Mouse (Mus musculus) forebrain, embryonic 16.5 days (tissue): Measurements from ENCODE around the gene Agtr2. TPM values are rescaled to one million over a fixed set of nuclear protein-coding genes. Genes with fewer than 3 reads are reported as not detected.
"Not testable (repeated sequence)": the region's sequence is repeated elsewhere in the genome, so short reads cannot be mapped to it uniquely, and the experiment has no call there.

Experiments used
- ATAC-seq: fragments of 200-750 bp; cut with Nextera tagmentation; 2 replicates; pipeline ENCODE4 v1.8.0; 2017; ENCODE audit warnings: mild to moderate bottlenecking, moderate library complexity
- H3K27ac ChIP-seq: fragments of 300-500 bp; sonication (generic); 2 replicates; pipeline ENCODE4 v1.5.1; 2014; ENCODE audit warnings: low read length, control low read depth
- H3K27me3 ChIP-seq: fragments of 300-500 bp; sonication (generic); replicated peaks from 2 replicates; pipeline ENCODE4 v1.6.1; 2014; ENCODE audit warnings: low read length; ENCODE audit not compliant: control insufficient read depth, insufficient read depth
- H3K36me3 ChIP-seq: fragments of 300-500 bp; sonication (generic); 2 replicates; pipeline ENCODE4 v1.6.1; 2014; ENCODE audit not compliant: control insufficient read depth, insufficient read depth
- H3K4me1 ChIP-seq: fragments of 300-500 bp; sonication (generic); replicated peaks from 2 replicates; pipeline ENCODE4 v1.6.1; 2014; ENCODE audit warnings: low read length; ENCODE audit not compliant: control insufficient read depth, insufficient read depth
- H3K4me2 ChIP-seq: fragments of 300-500 bp; sonication (generic); 2 replicates; pipeline ENCODE4 v1.6.1; 2014; ENCODE audit warnings: mild to moderate bottlenecking, low read length, control low read depth
- H3K4me3 ChIP-seq: fragments of 300-500 bp; sonication (generic); replicated peaks from 2 replicates; pipeline ENCODE4 v1.5.1; 2014; ENCODE audit warnings: mild to moderate bottlenecking, low read length, control low read depth
- H3K9ac ChIP-seq: fragments of 300-500 bp; sonication (generic); replicated peaks from 2 replicates; pipeline ENCODE4 v1.6.1; 2014; ENCODE audit warnings: low read depth, low read length, control low read depth
- H3K9me3 ChIP-seq: fragments of 300-500 bp; sonication (generic); 2 replicates; pipeline ENCODE4 v1.6.1; 2016; ENCODE audit warnings: low read length; ENCODE audit not compliant: control insufficient read depth
- WGBS: fragments of 180-500 bp; shearing (Covaris S2); extraction: QIAGEN DNeasy Blood & Tissue Kit; methylation state at CpG from one replicate; pipeline ENCODE4 v1.1.7; 2014; 5-methylcytosine and 5-hydroxymethylcytosine counted together
- polyA plus RNA-seq: library from polyadenylated mRNA; unstranded; fragments of >200 nt; fragmentation: Nextera tagmentation; extraction: Ambion mirVana; gene quantifications from 2 replicates; pipeline ENCODE4 v1.2.1, GENCODE M21; 2015

The Agtr2 gene
- 1.2 and 2.3 TPM in 2 replicates for polyA plus RNA-seq

DNA sequence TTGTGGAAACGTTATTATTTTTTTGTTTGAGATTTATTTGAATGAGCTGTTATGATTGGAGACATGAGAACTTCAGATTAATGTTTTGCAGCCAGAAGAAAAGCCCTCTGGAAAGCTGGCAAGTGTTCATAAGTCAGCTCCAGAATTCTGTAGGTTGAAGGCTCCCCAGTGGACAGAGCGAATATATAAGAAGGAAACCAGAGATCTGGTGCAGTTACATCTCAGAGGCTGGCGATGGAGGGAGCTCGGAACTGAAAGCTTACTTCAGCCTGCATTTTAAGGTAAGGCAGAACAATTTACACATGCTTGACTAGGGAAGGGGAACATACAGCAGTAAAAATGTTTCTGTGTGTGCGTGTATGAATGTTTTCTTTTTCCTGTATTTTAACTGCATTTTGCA, at the start of gene Agtr2:
Gene Agtr2 (plus strand): TSS at position 131 of the 400 bp plus-strand sequence.
- no peak for ATAC-seq
- Histone ChIP-seq H3K27me3 (no peaks in the 10 kb centered on the region), H3K4me2 (no peak within 1 kb of the TSS), H3K9ac (no peak within 1 kb of the TSS), H3K4me3 (no peak within 1 kb of the TSS), H3K9me3 (no peaks in the 10 kb centered on the region), H3K4me1 (no peaks in the 10 kb centered on the region), H3K27ac (no peak within 1 kb of the TSS), H3K36me3 (no peaks in the 10 kb centered on the region)
- 71% methylated on average over 5 of the region's 5 CpGs for WGBS

DNA sequence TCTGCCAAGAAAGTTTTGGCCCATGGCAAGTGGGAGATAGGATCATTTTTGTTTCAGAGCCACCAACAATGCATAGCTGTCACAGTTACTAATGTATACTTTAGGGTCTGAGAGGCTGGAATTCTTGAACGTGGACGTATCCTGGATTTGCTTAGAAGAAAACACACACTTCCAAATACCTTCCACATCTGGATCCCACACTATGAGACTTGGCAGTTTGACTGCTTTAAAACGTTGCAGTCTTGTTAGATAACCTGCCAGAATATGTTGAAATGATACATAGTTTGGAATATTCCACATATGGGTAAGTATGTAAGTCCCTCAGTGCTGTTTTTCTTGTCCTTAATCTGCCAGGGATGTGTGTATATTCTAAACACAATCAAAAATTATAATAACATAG, 31.8 kb upstream of the Agtr2 start:
- Histone ChIP-seq H3K4me1 (no peaks in the 10 kb centered on the region), H3K9me3 (no peaks in the 10 kb centered on the region), H3K27me3 (no peaks in the 10 kb centered on the region), H3K9ac (no peak overlapping the region), H3K36me3 (no peaks in the 10 kb centered on the region), H3K4me2 (no peak overlapping the region), H3K4me3 (no peak overlapping the region), H3K27ac (no peak overlapping the region)
- 64% methylated on average over 3 of the region's 3 CpGs for WGBS
- ATAC-seq = no peak

DNA sequence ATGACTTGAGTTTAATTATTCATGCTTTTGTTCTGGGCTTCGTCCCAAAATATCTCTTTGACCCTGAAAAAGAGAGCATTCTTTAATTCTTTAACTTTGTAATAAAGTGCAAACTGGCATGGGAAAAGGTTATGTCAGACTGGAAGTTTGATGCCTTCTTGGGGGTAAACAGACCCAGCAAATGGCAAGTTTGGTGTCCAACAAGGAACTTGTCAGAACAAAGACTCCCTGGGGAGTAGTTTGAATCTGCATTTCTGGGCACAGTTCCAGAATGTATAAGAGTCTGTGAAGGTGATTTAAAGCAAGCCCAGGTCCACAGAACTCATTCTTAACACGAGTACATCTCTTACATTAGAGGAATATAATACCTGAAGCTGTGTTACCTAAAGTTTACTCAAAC, 3.8 kb downstream of the Agtr2 start:
- ATAC-seq = no peak
- Histone ChIP-seq H3K27me3 (no peaks in the 10 kb centered on the region), H3K4me2 (no peak overlapping the region), H3K9ac (no peak overlapping the region), H3K36me3 (no peaks in the 10 kb centered on the region), H3K9me3 (no peaks in the 10 kb centered on the region), H3K27ac (no peak overlapping the region), H3K4me1 (no peaks in the 10 kb centered on the region), H3K4me3 (no peak overlapping the region)
- WGBS = 48% methylated on average over 2 of the region's 2 CpGs

DNA sequence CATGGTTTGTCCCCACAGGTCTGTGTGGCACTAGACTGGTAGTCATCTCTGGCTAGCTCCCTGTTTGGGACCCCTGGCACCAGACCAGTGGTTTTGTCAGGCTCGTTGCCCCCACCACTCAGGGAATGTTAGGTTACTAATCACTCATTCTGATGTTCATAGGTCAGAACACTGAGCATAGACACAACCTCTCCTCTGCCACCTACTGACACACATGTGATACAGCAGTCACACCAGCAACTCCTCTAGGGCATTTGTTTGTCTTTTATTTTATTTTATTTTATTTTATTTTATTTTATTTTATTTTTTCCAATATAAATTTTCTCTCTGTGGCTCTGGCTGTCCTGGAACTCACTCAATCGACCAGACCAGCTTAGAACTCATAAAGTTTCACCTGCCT, 15.9 kb downstream of the Agtr2 start:
- Histone ChIP-seq H3K4me1 (no peaks in the 10 kb centered on the region), H3K36me3 (no peaks in the 10 kb centered on the region), H3K9me3 (no peaks in the 10 kb centered on the region), H3K4me3 (no peak overlapping the region), H3K4me2 (no peak overlapping the region), H3K27ac (no peak overlapping the region), H3K27me3 (no peaks in the 10 kb centered on the region), H3K9ac (no peak overlapping the region)
- WGBS = 27% methylated on average over 2 of the region's 2 CpGs
- no peak for ATAC-seq

DNA sequence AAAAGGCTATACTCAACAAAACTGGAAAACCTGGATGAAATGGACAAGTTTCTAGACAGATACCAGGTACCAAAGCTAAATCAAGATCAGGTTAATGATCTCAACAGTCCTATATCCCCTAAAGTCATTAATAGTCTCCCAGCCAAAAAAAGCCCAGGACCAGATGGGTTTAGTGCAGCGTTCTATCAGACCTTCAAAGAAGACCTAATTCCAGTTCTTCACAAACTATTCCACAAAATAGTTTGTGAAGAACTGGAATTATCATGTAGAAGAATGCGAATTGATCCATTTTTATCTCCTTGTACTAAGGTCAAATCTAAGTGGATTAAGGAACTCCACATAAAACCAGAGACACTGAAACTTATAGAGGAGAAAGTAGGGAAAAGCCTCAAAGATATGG, 23.0 kb downstream of the Agtr2 start:
- H3K27me3 ChIP-seq, H3K4me3 ChIP-seq, H3K4me1 ChIP-seq, H3K36me3 ChIP-seq, H3K4me2 ChIP-seq, ATAC-seq, H3K9ac ChIP-seq, H3K9me3 ChIP-seq, H3K27ac ChIP-seq: not testable (repeated sequence)
- 86% methylated on average over 2 of the region's 2 CpGs for WGBS

DNA sequence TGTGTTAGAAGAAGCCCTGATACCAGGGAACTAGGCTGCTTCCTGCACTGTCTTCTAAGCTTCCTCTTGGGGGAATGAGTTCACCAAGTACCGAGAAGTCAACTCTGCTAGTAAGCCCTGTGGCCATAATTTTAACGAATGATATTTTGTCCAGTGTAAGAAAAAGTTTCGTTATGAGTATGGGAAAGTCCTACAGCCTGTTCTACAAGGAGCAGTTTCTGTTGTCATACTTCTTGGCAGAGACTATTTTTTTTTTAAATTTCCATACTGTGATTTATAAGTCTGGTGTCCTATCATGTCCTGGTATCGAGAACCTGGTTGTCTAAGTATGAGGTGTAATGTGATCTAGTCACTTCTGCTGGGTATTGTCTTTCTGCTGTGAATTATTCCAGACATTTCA, 38.2 kb downstream of the Agtr2 start:
- WGBS = 83% methylated on average over 4 of the region's 4 CpGs
- no peaks in the 10 kb centered on the region for H3K27me3 ChIP-seq
- ATAC-seq = no peak

More for the DNA sequence above, 38.2 kb downstream of the Agtr2 start:
- Histone ChIP-seq H3K27ac (no peak overlapping the region), H3K4me3 (no peak overlapping the region), H3K9ac (no peak overlapping the region), H3K4me2 (no peak overlapping the region), H3K36me3 (no peaks in the 10 kb centered on the region), H3K4me1 (no peaks in the 10 kb centered on the region), H3K9me3 (no peaks in the 10 kb centered on the region)

Other genes with a start within 250 kb of the Agtr2 start
- not detected in 2 replicates for gene Slc6a14, start 230.4 kb downstream of the Agtr2 start, polyA plus RNA-seq